Mouse (Mus musculus): ENCODE data around the gene Kncn. TPM values are rescaled to one million over a fixed set of nuclear protein-coding genes. Genes with fewer than 3 reads are reported as not detected.

Gene Kncn
- total RNA-seq, 2 experiments from 2014 or later, result 0.12 TPM; not detected in 1

- no peak for ATAC-seq (replicated peaks; ENCODE audit: poor library complexity)
Observed at GRCm38 (mm10) chr4:115935835-115936581, 51.8 kb downstream of the Kncn start.

GRCm38 (mm10) chr4:115936646-115937045, 52.4 kb downstream of the Kncn start:
- no peak for ATAC-seq (replicated peaks; ENCODE audit: poor library complexity)

- ATAC-seq (replicated peaks; ENCODE audit: poor library complexity), result no peak
Observed at GRCm38 (mm10) chr4:115937061-115937976, 53.1 kb downstream of the Kncn start.

GRCm38 (mm10) chr4:115938276-115939160, 54.3 kb downstream of the Kncn start:
- no peak for ATAC-seq (replicated peaks; ENCODE audit: poor library complexity)

Other genes with a start within 250 kb of the Kncn start
- gene Cyp4b1, start 236.7 kb upstream of the Kncn start, total RNA-seq (2015), result not detected in 2 replicates
- gene Cyp4b1, start 236.7 kb upstream of the Kncn start, total RNA-seq (2017), result not detected in 2 replicates
- 59.8 and 64.1 TPM in 2 replicates for gene Efcab14, start 146.7 kb upstream of the Kncn start, total RNA-seq (2015)
- gene Efcab14, start 146.7 kb upstream of the Kncn start, total RNA-seq (2017), result 19.9 and 32.8 TPM in 2 replicates
- gene Tex38, start 103.4 kb upstream of the Kncn start, total RNA-seq (2015), result not detected in 2 replicates
- not detected in 2 replicates for gene Tex38, start 103.4 kb upstream of the Kncn start, total RNA-seq (2017)
- 32.1 and 33.7 TPM in 2 replicates for gene Atpaf1, start 99.6 kb upstream of the Kncn start, total RNA-seq (2015)
- 11.5 and 21.2 TPM in 2 replicates for gene Atpaf1, start 99.6 kb upstream of the Kncn start, total RNA-seq (2017)
- 2.3 and 3.9 TPM in 2 replicates for gene Mob3c, start 56.3 kb upstream of the Kncn start, total RNA-seq (2015)
- gene Mob3c, start 56.3 kb upstream of the Kncn start, total RNA-seq (2017), result 4.4 and 7.2 TPM in 2 replicates
- 13.3 and 16.9 TPM in 2 replicates for gene Mknk1, start 45.2 kb upstream of the Kncn start, total RNA-seq (2015)
- 48.3 and 55.5 TPM in 2 replicates for gene Mknk1, start 45.2 kb upstream of the Kncn start, total RNA-seq (2017)
- gene 6430628N08Rik, start 6.3 kb downstream of the Kncn start, total RNA-seq (2015), result not detected in 2 replicates
- not detected in 2 replicates for gene 6430628N08Rik, start 6.3 kb downstream of the Kncn start, total RNA-seq (2017)
- gene Dmbx1, start 55.5 kb downstream of the Kncn start, total RNA-seq (2015), result not detected in 2 replicates
- gene Dmbx1, start 55.5 kb downstream of the Kncn start, total RNA-seq (2017), result not detected in 2 replicates
- 0.83 and 1.2 TPM in 2 replicates for gene Faah, start 133.5 kb downstream of the Kncn start, total RNA-seq (2015)
- gene Faah, start 133.5 kb downstream of the Kncn start, total RNA-seq (2017), result 0.58 and 1.7 TPM in 2 replicates
- gene Nsun4, start 169.5 kb downstream of the Kncn start, total RNA-seq (2015), result 8.2 and 8.9 TPM in 2 replicates
- 8.7 and 8.9 TPM in 2 replicates for gene Nsun4, start 169.5 kb downstream of the Kncn start, total RNA-seq (2017)
- gene Uqcrh, start 190.7 kb downstream of the Kncn start, total RNA-seq (2015), result 497 and 547 TPM in 2 replicates
- 395 and 400 TPM in 2 replicates for gene Uqcrh, start 190.7 kb downstream of the Kncn start, total RNA-seq (2017)
- gene Lrrc41, start 190.9 kb downstream of the Kncn start, total RNA-seq (2015), result 19.9 and 22.1 TPM in 2 replicates
- gene Lrrc41, start 190.9 kb downstream of the Kncn start, total RNA-seq (2017), result 16.1 and 23.7 TPM in 2 replicates
- gene Rad54l, start 239.3 kb downstream of the Kncn start, total RNA-seq (2015), result 23.4 and 26.0 TPM in 2 replicates
- gene Rad54l, start 239.3 kb downstream of the Kncn start, total RNA-seq (2017), result 27.2 and 33.9 TPM in 2 replicates
- 8.2 and 13.1 TPM in 2 replicates for gene Pomgnt1, start 239.4 kb downstream of the Kncn start, total RNA-seq (2015)
- 12.5 and 16.9 TPM in 2 replicates for gene Pomgnt1, start 239.4 kb downstream of the Kncn start, total RNA-seq (2017)

All from megakaryocyte progenitor cell, adult 5-6 weeks (primary cell).